Mouse (Mus musculus) bone marrow, adult 2 months (tissue): ENCODE data around the gene Cd8a. TPM values are rescaled to one million over a fixed set of nuclear protein-coding genes. Genes with fewer than 3 reads are reported as not detected.

Source experiments
- H3K27ac ChIP-seq: fragments of 200-500 bp; 2 replicates; pipeline ENCODE4 v1.5.1; 2012; ENCODE audit warnings: low read depth, mild to moderate bottlenecking, control low read depth, inconsistent platforms, low read length; ENCODE audit not compliant: control insufficient read depth, poor library complexity, insufficient read depth
- H3K4me1 ChIP-seq: fragments of 200-500 bp; 2 replicates; pipeline ENCODE4 v1.6.1; 2011; ENCODE audit warnings: low read length; ENCODE audit not compliant: control insufficient read depth, insufficient read depth
- H3K4me3 ChIP-seq: fragments of 200-500 bp; replicated peaks from 2 replicates; pipeline ENCODE3; 2011; ENCODE audit warnings: mild to moderate bottlenecking, low read depth, low read length, control low read depth; ENCODE audit not compliant: control insufficient read depth
- CTCF ChIP-seq: fragments of 200-500 bp; IDR thresholded peaks from 2 replicates; pipeline ENCODE4 v1.5.1; 2011; ENCODE audit warnings: low read length, control low read depth; ENCODE audit not compliant: control insufficient read depth, insufficient read depth
- POLR2A ChIP-seq: fragments of 200-500 bp; IDR thresholded peaks from 2 replicates; pipeline ENCODE4 v1.6.1; 2011; ENCODE audit warnings: low read depth, mild to moderate bottlenecking, control low read depth, low read length, borderline replicate concordance; ENCODE audit not compliant: control insufficient read depth
- WGBS: fragments of 180-500 bp; shearing (Covaris S2); methylation state at CpG from one replicate; pipeline ENCODE4 v1.1.7; 2018; 5-methylcytosine and 5-hydroxymethylcytosine counted together
- polyA plus RNA-seq: library from polyadenylated mRNA; stranded (reverse); fragments of >200 nt; gene quantifications from 2 replicates; pipeline ENCODE4 v1.2.4, GENCODE M21; 2011; ENCODE audit warnings: low replicate concordance; ENCODE audit not compliant: missing spikeins, insufficient read depth, insufficient read length

Cd8a gene
- polyA plus RNA-seq, 1 experiment, result 2.6 TPM

- WGBS, result 76% methylated on average over 7 of the region's 7 CpGs
- no peak overlapping the region for H3K27ac ChIP-seq
- H3K4me3 ChIP-seq, result no peak overlapping the region
Measured at GRCm38 (mm10) chr6:71357493-71357892, 15.7 kb upstream of the Cd8a start.

GRCm38 (mm10) chr6:71360221-71360620 lies 13.0 kb upstream of the Cd8a start:
- no peaks in the 10 kb centered on the region for H3K4me1 ChIP-seq
- 76% methylated on average over 4 of the region's 4 CpGs for WGBS
- H3K4me3 ChIP-seq, result no peak overlapping the region
- H3K27ac ChIP-seq, result no peak overlapping the region
- TF ChIP-seq POLR2A, result no peak
- TF ChIP-seq CTCF, result no peak

More at GRCm38 (mm10) chr6:71357493-71357892, 15.7 kb upstream of the Cd8a start:
- TF ChIP-seq CTCF, result no peak
- TF ChIP-seq POLR2A, result no peak
- H3K4me1 ChIP-seq, result no peaks in the 10 kb centered on the region

GRCm38 (mm10) chr6:71360751-71361150 lies 12.5 kb upstream of the Cd8a start:
- no peak overlapping the region for H3K27ac ChIP-seq
- no peak for TF ChIP-seq CTCF
- no peak for TF ChIP-seq POLR2A
- 57% methylated on average over 5 of the region's 5 CpGs for WGBS
- H3K4me3 ChIP-seq, result no peak overlapping the region
- H3K4me1 ChIP-seq, result no peaks in the 10 kb centered on the region

GRCm38 (mm10) chr6:71361156-71361670 lies 12.0 kb upstream of the Cd8a start:
- no peak overlapping the region for H3K4me3 ChIP-seq
- WGBS, result 79% methylated on average over 10 of the region's 10 CpGs
- no peaks in the 10 kb centered on the region for H3K4me1 ChIP-seq
- no peak for TF ChIP-seq POLR2A
- no peak for TF ChIP-seq CTCF
- H3K27ac ChIP-seq, result no peak overlapping the region

- no peak overlapping the region for H3K4me3 ChIP-seq
- no peak overlapping the region for H3K27ac ChIP-seq
- TF ChIP-seq POLR2A (no peak), CTCF (no peak)
- 71% methylated on average over 2 of the region's 2 CpGs for WGBS
- H3K4me1 ChIP-seq, result no peaks in the 10 kb centered on the region
Measured at GRCm38 (mm10) chr6:71363995-71364394, 9.2 kb upstream of the Cd8a start.

- TF ChIP-seq CTCF (no peak), POLR2A (no peak)
- Histone ChIP-seq H3K4me3 (no peak overlapping the region), H3K27ac (no peak overlapping the region), H3K4me1 (peaks cover 1% of the 10 kb centered on the region; the same call in 1 of the 2 replicates)
- WGBS, result 86% methylated on average over 6 of the region's 6 CpGs
Measured at GRCm38 (mm10) chr6:71369416-71369815, 3.8 kb upstream of the Cd8a start.

GRCm38 (mm10) chr6:71371085-71371605 lies 2.1 kb upstream of the Cd8a start:
- WGBS, result 81% methylated on average over 5 of the region's 5 CpGs
- H3K4me1 ChIP-seq, result peaks cover 1% of the 10 kb centered on the region; the same call in 1 of the 2 replicates
- H3K27ac ChIP-seq, result no peak overlapping the region
- no peak for TF ChIP-seq POLR2A
- TF ChIP-seq CTCF, result no peak
- no peak overlapping the region for H3K4me3 ChIP-seq

- no peak overlapping the region for H3K27ac ChIP-seq
- 80% methylated on average over 5 of the region's 5 CpGs for WGBS
- peaks cover 1% of the 10 kb centered on the region; the same call in 1 of the 2 replicates for H3K4me1 ChIP-seq
- H3K4me3 ChIP-seq, result no peak overlapping the region
- TF ChIP-seq POLR2A (no peak), CTCF (no peak)
Measured at GRCm38 (mm10) chr6:71372041-71372720, 1.0 kb upstream of the Cd8a start.
